Mouse (Mus musculus) megakaryocyte, adult 5-6 weeks (primary cell): ENCODE measurements around the gene Rpa2. TPM values are rescaled to one million over a fixed set of nuclear protein-coding genes. Genes with fewer than 3 reads are reported as not detected.

Experiments used
- ATAC-seq: 2 replicates; pipeline ENCODE4 v1.8.0; 2016; ENCODE audit warnings: mild to moderate bottlenecking, inconsistent platforms; ENCODE audit not compliant: poor library complexity, severe bottlenecking
- total RNA-seq, 2 experiments: library from RNA; stranded (forward) in 1 of 2; stranded (reverse) in 1 of 2; fragments of 153-499, 151-499 nt in 1 of 2; fragments of 221-1000, 200-1000 nt in 1 of 2; gene quantifications; 2 replicates each; pipeline versions ENCODE4 v1.2.3 to v1.2.4; 2015 to 2017

Gene Rpa2
- total RNA-seq, 2 experiments from 2014 or later: 27.9 to 28.7 TPM

GRCm38 (mm10) chr4:132802171-132802637 lies 34.1 kb downstream of the Rpa2 start:
- peak; percentile 56 for ATAC-seq

- no peak for ATAC-seq
These were observed 35.1 kb downstream of the Rpa2 start for GRCm38 (mm10) chr4:132803212-132803611.

GRCm38 (mm10) chr4:132803876-132804275 lies 35.7 kb downstream of the Rpa2 start:
- ATAC-seq: no peak

GRCm38 (mm10) chr4:132804331-132804730 lies 36.2 kb downstream of the Rpa2 start:
- peak; percentile 75 for ATAC-seq

GRCm38 (mm10) chr4:132805146-132805545 lies 37.0 kb downstream of the Rpa2 start:
- no peak for ATAC-seq

GRCm38 (mm10) chr4:132805599-132806197 lies 37.6 kb downstream of the Rpa2 start:
- ATAC-seq: no peak

GRCm38 (mm10) chr4:132806620-132807191 lies 38.6 kb downstream of the Rpa2 start:
- ATAC-seq: no peak

- peak; percentile 82 for ATAC-seq
These were observed 39.9 kb downstream of the Rpa2 start for GRCm38 (mm10) chr4:132807771-132808641.

GRCm38 (mm10) chr4:132809621-132810020 lies 41.5 kb downstream of the Rpa2 start:
- peak; percentile 72 for ATAC-seq

- peak; percentile 95 for ATAC-seq
These were observed 48.3 kb downstream of the Rpa2 start for GRCm38 (mm10) chr4:132816404-132816803.

GRCm38 (mm10) chr4:132816855-132817254 lies 48.7 kb downstream of the Rpa2 start:
- ATAC-seq: no peak; the same call in 1 of the 2 replicates

- no peak for ATAC-seq
These were observed 50.3 kb downstream of the Rpa2 start for GRCm38 (mm10) chr4:132818442-132818841.

GRCm38 (mm10) chr4:132823614-132824366 lies 55.7 kb downstream of the Rpa2 start:
- peak; percentile 95 for ATAC-seq

Other genes with a start within 250 kb of the Rpa2 start
- gene Atpif1, start 234.7 kb upstream of the Rpa2 start, total RNA-seq (2015): 240 and 279 TPM in 2 replicates
- 502 and 628 TPM in 2 replicates for gene Atpif1, start 234.7 kb upstream of the Rpa2 start, total RNA-seq (2017)
- 113 and 122 TPM in 2 replicates for gene Dnajc8, start 232.8 kb upstream of the Rpa2 start, total RNA-seq (2015)
- 368 and 380 TPM in 2 replicates for gene Dnajc8, start 232.8 kb upstream of the Rpa2 start, total RNA-seq (2017)
- gene Ptafr, start 204.3 kb upstream of the Rpa2 start, total RNA-seq (2015): 19.6 and 20.6 TPM in 2 replicates
- 38.9 and 40.8 TPM in 2 replicates for gene Ptafr, start 204.3 kb upstream of the Rpa2 start, total RNA-seq (2017)
- 49.3 and 52.8 TPM in 2 replicates for gene Eya3, start 129.3 kb upstream of the Rpa2 start, total RNA-seq (2015)
- gene Eya3, start 129.3 kb upstream of the Rpa2 start, total RNA-seq (2017): 23.5 and 31.7 TPM in 2 replicates
- 1.3 and 2.5 TPM in 2 replicates for gene Xkr8, start 35.8 kb upstream of the Rpa2 start, total RNA-seq (2015)
- gene Xkr8, start 35.8 kb upstream of the Rpa2 start, total RNA-seq (2017): 1.1 and 1.5 TPM in 2 replicates
- 3.0 and 4.5 TPM in 2 replicates for gene Smpdl3b, start 11.1 kb upstream of the Rpa2 start, total RNA-seq (2015)
- gene Smpdl3b, start 11.1 kb upstream of the Rpa2 start, total RNA-seq (2017): 3.9 and 4.3 TPM in 2 replicates
- 129 and 136 TPM in 2 replicates for gene Themis2, start 28.1 kb downstream of the Rpa2 start, total RNA-seq (2015)
- 84.4 and 95.0 TPM in 2 replicates for gene Themis2, start 28.1 kb downstream of the Rpa2 start, total RNA-seq (2017)
- gene Ppp1r8, start 74.8 kb downstream of the Rpa2 start, total RNA-seq (2015): 25.7 and 29.6 TPM in 2 replicates
- 46.1 and 50.1 TPM in 2 replicates for gene Ppp1r8, start 74.8 kb downstream of the Rpa2 start, total RNA-seq (2017)
- 43.9 and 53.0 TPM in 2 replicates for gene Stx12, start 116.2 kb downstream of the Rpa2 start, total RNA-seq (2015)
- 49.9 and 51.0 TPM in 2 replicates for gene Stx12, start 116.2 kb downstream of the Rpa2 start, total RNA-seq (2017)
- gene Fam76a, start 154.2 kb downstream of the Rpa2 start, total RNA-seq (2015): 21.2 and 21.5 TPM in 2 replicates
- gene Fam76a, start 154.2 kb downstream of the Rpa2 start, total RNA-seq (2017): 43.2 and 66.3 TPM in 2 replicates
- gene Fgr, start 205.8 kb downstream of the Rpa2 start, total RNA-seq (2015): 108 and 116 TPM in 2 replicates
- gene Fgr, start 205.8 kb downstream of the Rpa2 start, total RNA-seq (2017): 111 and 112 TPM in 2 replicates
- gene Ahdc1, start 242.9 kb downstream of the Rpa2 start, total RNA-seq (2015): 3.0 and 4.4 TPM in 2 replicates
- gene Ahdc1, start 242.9 kb downstream of the Rpa2 start, total RNA-seq (2017): 0.77 and 3.6 TPM in 2 replicates